Mouse (Mus musculus): ENCODE data around the gene Trim9.

DNA sequence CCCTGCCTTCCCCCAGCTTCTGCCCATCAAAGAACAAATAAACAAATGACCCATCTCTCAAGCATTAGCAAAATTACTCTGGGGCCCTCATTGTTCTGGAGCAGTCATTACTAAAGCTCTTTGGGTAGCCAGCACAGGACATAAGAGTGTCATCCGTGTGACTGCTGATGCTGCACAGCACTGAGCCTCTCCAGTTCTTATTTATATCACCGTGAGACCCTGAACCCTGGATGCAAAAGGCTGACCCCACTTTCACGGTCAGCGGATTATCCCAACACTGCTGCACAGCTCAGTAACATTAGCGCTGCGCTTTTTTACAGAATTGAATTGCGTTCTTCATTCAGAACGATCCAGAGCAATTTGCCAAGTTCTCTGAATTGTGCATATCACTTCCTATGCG is 31.3 kb downstream of the Trim9 start:
- no peak for TF ChIP-seq ZNF384 (IDR thresholded peaks at IDR 0.05; ENCODE audit: low read depth, low read length)
- TF ChIP-seq POLR2A (IDR thresholded peaks at IDR 0.05; ENCODE audit: control insufficient read depth in 1 of 2, insufficient read depth in 1 of 2, low read depth in 1 of 2, low read length in 2 of 2, poor library complexity in 1 of 2): no peak
- TF ChIP-seq POLR2AphosphoS2 (IDR thresholded peaks at IDR 0.05; ENCODE audit: low read length): no peak
- TF ChIP-seq ZKSCAN1 (IDR thresholded peaks at IDR 0.05; ENCODE audit: low read depth, low read length): no peak
- no peak for TF ChIP-seq USF1 (IDR thresholded peaks at IDR 0.05; ENCODE audit: low read depth, low read length)
- no peak for TF ChIP-seq CTCF (IDR thresholded peaks at IDR 0.05 in 2 of 3, conservative IDR thresholded peaks at IDR 0.05 in 1 of 3; ENCODE audit: control insufficient read depth in 1 of 3, insufficient read depth in 1 of 3, low read depth in 2 of 3, low read length in 3 of 3, poor library complexity in 1 of 3, severe bottlenecking in 1 of 3)
- no peak for TF ChIP-seq GATA1 (IDR thresholded peaks at IDR 0.05; ENCODE audit: low read depth, low read length)
- TF ChIP-seq NELFE (IDR thresholded peaks at IDR 0.05; ENCODE audit: low read depth, low read length): no peak
- TF ChIP-seq NRF1 (IDR thresholded peaks at IDR 0.05; ENCODE audit: insufficient read depth, low read depth, low read length, poor library complexity, severe bottlenecking): no peak
- no peak for TF ChIP-seq EP300 (IDR thresholded peaks at IDR 0.05; ENCODE audit: low read depth in 1 of 2, low read length in 2 of 2)
- no peak for TF ChIP-seq E2F4 (IDR thresholded peaks at IDR 0.05; ENCODE audit: borderline replicate concordance, low read depth, low read length)
- TF ChIP-seq MAX (IDR thresholded peaks at IDR 0.05; ENCODE audit: low read length): no peak
